Mouse (Mus musculus) kidney, postnatal 10 days (tissue): ENCODE data around the gene Igf1.

ENCODE experiments used
- DNase-seq: peaks from one replicate; pipeline ENCODE4 v3.0.0; 2021; ENCODE audit warnings: mixed read lengths

Igf1 gene

DNA sequence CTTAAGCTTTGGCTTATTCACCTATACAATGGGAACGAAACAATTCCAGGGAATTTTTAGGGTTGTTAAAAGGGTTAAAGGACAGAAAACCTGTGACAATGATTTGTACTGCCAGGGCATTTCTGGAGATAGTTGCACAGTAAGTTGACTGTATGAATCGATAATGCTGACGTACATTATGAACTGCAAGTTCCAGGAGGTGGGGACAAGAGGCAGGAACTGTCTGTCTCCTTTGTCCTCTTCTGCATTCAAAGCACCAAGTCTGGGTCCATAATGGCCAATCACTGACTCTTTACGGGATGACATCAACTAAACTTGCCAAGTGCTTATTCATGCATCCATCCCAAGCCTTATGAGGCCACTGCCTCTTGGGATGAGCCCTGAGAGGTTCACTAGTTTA lies 39.3 kb downstream of the Igf1 start:
- DNase-seq: no peak

DNA sequence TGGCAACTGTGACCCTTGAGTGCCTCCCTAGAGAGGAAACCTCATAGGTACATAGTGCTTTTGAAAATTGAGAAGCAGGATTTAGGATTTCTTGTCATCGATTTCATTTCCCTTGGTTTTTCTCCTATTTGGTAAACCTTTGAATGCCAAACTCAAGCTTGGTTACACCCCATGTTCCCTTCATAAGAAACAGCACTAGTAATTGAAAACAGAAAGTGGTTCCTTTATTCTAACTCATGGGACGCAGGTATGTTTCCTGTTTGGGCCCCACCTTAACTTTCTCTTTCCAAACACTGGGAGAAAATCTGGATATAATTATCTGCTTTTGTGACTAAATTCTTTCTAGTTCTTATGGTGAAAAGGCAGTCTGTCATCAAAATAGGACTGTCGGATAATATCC lies 40.8 kb downstream of the Igf1 start:
- no peak for DNase-seq

DNA sequence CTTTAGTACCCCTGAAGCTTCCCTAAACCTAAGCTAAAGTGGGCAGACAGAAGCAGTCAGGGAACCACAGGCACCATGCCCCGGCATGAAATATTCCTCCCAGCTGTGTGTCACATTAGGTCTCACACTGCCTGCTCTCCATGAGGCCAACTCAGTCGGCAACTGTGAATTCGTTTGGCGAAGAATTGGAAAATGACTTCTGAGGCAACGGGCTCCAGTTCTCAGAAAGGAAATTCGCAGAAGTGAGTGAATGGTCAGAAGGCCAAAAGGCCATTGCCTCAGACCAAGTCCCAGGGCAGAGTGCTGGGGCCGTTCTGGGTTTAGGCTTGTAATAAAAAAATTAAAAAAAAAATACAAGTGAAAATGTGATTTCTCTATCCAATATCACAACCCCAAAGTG lies 43.9 kb downstream of the Igf1 start:
- peak; percentile 9 for DNase-seq

DNA sequence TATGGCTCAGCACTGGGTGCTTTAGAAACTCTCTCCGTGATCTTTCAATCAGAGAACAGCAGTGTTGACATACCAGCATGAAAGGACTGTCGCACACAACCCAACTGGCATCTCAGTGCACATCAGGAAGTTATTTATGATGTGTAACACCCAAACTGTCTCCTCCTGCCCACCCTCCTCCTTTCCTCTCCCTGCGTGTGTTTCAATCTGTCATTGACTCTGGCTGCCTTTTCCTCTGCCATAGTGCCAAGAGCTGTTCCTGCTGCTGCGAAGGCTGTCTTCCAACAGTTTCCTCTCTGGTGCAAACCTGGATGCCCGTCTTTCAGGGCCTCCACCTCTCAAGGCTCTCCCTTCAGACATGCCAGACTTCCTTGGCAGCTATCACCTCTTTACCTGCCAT lies 46.3 kb downstream of the Igf1 start:
- no peak for DNase-seq

DNA sequence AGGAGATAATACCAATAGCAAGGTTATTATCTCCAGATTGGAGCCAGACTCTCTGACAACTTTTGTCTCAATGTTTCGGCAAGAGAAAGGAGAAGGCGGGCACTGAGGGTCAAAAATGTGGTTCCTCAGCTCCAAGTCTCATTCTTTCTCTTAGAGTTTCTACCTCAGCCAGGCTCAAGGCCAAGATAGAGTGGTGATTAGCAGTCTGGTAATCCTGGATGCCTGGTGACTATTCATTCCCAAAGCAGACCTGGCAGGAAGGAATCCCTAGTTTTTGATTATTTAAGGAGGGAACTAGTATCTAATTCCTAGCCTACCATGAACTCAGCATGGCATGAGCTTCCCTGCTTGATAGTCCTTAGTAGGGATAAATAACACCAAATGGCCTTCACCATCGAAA lies 47.0 kb downstream of the Igf1 start:
- no peak for DNase-seq

DNA sequence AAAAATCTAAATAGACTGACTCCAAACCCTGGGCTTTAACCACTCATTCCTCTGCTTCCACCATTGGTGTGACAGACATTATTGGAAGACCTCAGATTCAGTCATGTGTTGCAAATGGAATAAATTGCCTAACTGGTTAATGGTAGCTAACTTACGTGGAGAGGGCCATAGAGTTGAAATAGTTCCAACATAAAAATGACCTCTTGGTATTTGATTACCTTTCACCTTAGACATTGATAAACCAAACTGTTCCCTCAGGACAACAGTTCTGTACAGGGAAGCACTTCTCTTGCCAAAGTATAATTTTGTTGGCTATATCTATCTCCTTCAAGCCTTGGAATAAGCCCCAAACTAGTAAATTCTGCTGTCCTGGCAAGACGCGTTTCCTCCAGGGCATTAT lies 48.1 kb downstream of the Igf1 start:
- no peak for DNase-seq

DNA sequence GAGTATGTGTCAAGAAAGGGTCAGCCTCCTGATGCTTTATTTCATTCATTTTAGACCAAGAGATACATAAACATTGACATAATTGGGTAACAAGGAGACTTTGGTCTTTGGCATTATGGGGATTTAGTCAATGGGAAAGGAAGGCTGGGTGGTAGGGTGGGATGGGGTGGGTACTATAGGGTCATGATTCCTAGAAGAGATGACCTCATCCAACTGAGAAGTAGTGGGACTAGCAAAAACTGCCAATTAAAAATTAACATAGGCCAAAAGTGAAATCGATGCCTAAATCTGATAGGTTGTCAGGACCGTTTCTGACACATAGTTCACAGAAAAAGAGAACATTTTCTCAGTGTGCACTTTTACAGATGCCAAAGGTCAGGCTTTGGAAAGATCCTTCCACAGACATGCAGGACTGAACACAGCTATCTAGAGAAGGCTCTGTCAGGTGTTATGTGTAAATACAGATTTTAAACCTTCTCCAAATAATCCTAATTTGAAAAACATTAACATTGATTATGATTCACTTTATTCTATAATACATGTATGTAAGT lies 48.8 kb downstream of the Igf1 start:
- DNase-seq: no peak

DNA sequence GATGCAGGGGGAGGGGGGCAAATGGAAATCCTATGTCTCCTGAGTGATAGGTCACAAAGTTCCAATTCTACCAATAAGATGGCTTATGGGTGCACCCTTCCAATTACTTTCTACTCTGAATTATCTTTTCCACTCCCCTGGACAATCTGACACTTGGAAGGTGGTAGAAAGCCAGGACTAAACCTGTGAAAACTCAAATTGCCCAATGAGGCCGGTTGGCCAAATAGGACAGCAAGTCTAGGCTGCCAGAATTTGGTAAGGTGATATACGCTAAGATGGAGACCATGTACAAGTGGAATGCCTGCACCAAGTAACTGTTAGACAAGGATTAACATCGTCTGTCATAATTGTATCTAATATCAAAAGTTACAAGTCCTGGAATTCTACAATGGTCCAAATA lies 55.8 kb downstream of the Igf1 start:
- no peak for DNase-seq

DNA sequence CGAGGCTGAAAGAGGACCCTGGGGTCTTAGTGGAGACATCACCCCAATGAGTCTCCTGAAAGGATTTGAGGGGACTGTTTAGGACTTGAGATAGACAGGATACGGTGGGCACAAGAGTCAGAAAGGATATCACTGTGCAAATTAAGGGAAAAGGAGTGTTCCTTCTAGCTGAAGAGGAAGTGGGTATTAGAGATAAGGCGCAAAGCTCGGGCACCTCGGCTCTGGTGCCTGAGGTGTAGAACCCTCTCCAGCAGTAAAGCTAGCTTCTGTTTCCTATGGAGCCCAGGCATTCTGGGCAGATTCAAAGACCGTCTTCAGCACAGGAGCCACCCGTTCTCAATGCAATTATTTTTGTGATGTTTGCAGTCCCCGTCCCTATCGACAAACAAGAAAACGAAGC lies 56.9 kb downstream of the Igf1 start:
- no peak for DNase-seq

DNA sequence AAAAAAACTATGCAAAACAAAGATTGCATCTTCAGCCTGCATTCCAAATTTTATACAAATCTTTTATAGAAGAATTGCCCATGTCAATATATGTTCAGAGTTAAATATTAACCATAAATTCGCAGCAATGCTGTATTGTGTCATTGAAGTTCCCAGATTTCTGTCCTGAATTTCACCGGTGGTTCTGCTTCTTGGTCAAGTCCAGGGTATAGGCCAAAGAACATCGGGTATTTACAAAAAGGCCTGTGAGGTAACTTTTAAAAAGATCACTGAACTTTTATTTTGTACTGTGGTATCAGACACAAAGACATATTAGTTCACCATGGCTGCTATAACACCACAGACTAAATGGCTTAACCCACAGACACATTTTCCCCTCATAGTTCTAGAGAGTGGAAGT lies 57.7 kb downstream of the Igf1 start:
- DNase-seq: no peak

DNA sequence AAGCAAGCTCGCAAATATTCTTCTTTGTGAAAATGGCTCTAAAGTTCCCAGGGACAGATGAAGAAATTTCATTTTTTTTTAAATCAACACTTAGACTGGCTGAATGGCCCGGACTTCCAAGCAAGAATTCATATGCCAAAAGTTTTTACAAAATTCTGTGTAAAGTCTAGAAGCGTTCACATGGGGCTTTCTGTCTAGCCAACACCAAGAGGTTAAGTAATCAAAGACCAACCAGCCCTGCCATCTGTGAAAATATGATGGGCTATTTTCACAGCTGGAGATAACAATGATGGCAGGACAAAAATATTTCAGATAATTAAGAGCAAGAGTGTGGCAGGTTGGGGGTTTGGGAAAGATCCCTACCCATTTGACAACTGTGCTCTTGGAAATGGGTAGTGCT lies 64.2 kb downstream of the Igf1 start:
- DNase-seq: no peak

DNA sequence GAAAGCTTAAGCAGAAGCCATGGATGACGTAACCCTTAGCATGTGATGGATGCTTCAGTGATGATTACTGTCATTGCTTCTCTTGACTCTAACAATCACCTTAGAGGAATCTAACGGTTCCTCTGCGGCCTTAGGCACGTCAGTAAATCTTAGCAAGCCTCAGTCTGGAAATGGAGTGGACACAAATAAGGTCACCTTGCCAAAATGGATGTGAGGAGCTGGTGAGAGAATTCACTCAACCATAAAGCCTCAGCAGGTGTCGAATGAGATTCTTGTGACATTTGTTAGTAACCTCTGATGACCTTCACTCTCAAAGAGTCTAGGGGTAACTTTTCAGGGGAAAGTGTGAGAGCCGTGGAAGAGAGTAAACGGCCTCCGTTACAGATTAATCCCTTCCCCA lies 68.5 kb downstream of the Igf1 start:
- DNase-seq: peak; percentile 11

DNA sequence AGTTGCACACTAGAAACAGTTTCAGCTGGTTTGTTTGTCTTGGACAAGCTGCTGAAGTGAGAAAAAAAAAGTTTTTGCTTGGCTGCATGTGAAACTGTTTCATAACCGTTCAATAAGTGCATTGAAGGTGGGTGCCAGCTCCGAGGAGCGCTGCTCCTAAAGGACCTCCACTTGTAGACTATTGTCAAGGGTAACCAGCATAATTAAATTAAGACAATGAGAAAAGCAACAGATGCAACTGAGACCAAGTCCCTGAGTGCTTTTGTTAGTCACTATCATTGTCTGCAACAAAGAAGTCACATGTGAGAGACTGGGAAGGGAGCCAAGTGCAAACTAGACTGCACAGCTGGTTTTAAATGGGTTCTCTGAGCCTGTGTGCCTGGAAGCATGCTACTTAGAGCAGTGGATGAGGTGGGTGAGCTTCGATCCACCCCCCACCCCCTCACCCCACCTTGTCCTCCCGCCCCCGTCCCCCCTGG lies 69.1 kb downstream of the Igf1 start:
- DNase-seq: peak; percentile 81

DNA sequence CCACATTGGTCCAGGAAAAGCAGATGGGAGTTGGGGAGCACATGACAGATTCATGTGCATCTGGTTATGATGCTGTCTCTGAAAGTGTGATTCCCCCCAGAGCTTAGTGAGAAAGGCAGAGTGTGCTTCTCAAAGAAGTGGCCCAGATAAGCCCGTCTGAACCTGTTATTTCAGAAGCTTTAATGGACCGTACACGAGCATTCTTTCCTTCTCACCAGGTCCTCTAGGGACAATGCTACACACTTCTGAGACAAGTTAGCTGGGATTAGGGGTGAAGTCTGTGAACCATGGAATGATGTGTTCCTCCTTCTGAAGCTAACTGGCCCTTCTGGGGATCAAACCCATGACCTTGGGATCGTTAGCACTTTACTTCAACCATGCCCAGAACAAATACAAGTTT lies 90.1 kb downstream of the Igf1 start:
- no peak for DNase-seq

DNA sequence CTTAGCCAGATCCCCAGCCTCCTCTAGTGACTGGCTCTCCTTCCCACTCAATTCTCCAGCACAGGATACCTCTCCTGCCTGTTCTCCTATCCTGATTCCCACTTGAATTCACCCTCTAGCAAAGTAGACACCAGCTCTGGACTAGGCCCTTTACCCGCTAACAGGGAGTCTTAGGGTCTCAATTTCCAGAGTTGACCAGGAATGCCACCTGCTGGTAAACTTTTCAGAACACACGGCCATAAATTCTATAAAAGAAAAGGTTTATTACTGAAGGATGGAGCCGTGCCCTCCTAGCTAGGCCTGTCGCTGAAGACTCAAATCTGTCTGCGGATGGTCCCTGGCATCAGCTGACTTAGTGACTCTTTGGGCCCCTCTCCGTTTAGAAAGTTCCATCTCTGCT lies 113.5 kb downstream of the Igf1 start:
- peak; percentile 29 for DNase-seq

DNA sequence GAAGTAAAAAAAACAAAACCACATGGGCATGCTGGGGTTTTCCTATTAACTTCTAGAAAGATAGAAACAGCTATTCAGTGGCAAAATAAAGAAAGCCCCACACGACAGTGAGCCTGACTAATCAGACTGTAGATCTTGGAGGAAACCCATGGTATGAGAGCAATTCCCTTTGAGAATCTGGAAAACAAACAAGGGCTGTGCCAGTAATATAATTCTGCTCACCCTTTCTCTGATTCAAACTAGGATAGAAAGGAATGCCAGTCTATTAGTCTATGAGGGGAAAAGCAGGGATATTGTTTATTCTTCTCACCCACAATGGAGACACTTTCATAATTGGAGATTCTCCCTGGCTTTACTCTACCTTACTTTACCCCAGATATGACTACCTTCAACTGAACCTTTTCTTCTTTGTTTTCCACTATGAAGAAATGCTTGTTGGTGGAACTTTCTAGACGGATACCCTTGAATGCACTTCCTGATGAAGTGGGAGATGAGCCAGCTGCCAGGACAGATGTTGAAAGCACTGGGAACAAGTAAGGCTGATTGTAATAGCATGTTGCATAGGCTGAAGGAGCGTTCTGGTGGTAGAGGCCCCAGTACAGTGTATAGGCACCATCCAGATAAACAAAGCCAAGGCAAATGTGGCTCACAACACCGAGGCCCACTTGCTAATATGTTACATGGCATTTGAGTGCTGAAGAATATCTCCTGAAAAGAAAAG lies 116.0 kb downstream of the Igf1 start:
- peak; percentile 16 for DNase-seq

DNA sequence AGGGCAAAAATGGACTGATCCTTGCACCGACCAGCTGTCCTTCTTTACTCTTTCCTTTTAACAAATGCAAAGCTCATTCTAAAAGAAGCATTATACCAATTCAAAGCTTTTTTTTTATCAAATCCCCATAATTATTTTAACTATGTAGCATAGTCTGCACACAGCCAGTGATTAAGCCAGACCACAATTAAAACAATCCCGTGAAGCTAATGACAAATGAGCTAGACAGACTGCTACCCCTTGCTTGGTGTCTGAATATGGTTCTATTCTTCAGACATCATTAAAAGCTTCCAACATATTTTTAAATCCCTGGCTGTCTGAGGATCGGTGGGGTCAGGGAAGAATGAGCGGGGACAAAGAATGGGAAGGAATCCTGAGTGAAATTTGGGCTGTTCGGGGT lies 127.3 kb downstream of the Igf1 start:
- DNase-seq: no peak

DNA sequence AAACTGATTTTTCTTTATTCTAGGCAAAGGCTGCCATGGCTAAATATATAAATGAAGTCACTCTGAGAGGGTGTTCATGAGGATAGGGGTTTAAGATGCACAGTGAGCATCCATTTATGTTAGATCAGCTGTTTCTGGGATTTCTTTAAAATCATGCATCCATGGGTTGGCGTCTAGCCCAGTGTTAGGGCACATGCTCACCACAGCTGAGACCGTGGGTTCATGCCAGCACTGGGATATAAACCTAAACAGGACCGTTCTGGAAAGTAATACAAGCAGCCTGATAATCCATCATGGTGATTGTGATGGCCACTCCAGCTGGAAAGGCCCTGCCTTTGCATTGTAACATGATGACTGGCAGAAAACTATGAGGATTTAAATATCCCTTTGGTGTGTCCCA lies 128.1 kb downstream of the Igf1 start:
- DNase-seq: no peak
